Mouse (Mus musculus) G1E (cell line): ENCODE results near the gene Sh3glb2. TPM values are rescaled to one million over a fixed set of nuclear protein-coding genes. Genes with fewer than 3 reads are reported as not detected.

Experiments used
- ATAC-seq: 2 replicates; pipeline ENCODE4 v1.8.0; 2016; ENCODE audit warnings: mild to moderate bottlenecking; ENCODE audit not compliant: insufficient number of reproducible peaks, poor library complexity, low FRiP score, severe bottlenecking; ENCODE audit errors: extremely low read depth
- DNase-seq: peaks from one replicate; pipeline ENCODE4 v3.0.0; 2012; ENCODE audit warnings: low spot score
- H3K27me3 ChIP-seq: 2 replicates; pipeline ENCODE4 v1.6.1; 2012; ENCODE audit warnings: mild to moderate bottlenecking, low read length, inconsistent platforms; ENCODE audit not compliant: insufficient read depth
- H3K36me3 ChIP-seq: replicated peaks from 2 replicates; pipeline ENCODE3; 2012; ENCODE audit warnings: mild to moderate bottlenecking, inconsistent platforms
- H3K4me1 ChIP-seq: 2 replicates; pipeline ENCODE4 v1.6.1; 2012; ENCODE audit warnings: low read depth, low read length, inconsistent platforms, mixed read lengths; ENCODE audit not compliant: insufficient read depth
- H3K4me3 ChIP-seq: 2 replicates; pipeline ENCODE4 v1.5.1; 2012; ENCODE audit warnings: low read depth, mild to moderate bottlenecking, inconsistent platforms, low read length, moderate library complexity, mixed read lengths
- H3K9me3 ChIP-seq: replicated peaks from 2 replicates; pipeline ENCODE4 v1.6.1; 2012; ENCODE audit warnings: inconsistent platforms
- CTCF ChIP-seq: IDR thresholded peaks from 2 replicates; pipeline ENCODE4 v1.5.1; 2012; ENCODE audit warnings: low read depth, low read length, inconsistent platforms, mixed read lengths
- GATA1 ChIP-seq: IDR thresholded peaks from 2 replicates; pipeline ENCODE4 v1.6.1; 2012; ENCODE audit warnings: borderline replicate concordance, low read length, inconsistent platforms, mixed read lengths
- GATA2 ChIP-seq: IDR thresholded peaks from 2 replicates; pipeline ENCODE4 v1.6.1; 2012; ENCODE audit warnings: low read depth, low read length, inconsistent platforms, borderline replicate concordance
- POLR2AphosphoS5 ChIP-seq: IDR thresholded peaks from 2 replicates; pipeline ENCODE4 v1.6.1; 2012; ENCODE audit warnings: low read depth, low read length, inconsistent platforms; ENCODE audit not compliant: insufficient replicate concordance
- TAL1 ChIP-seq: conservative IDR thresholded peaks from 2 replicates; pipeline ENCODE4 v1.6.1; 2012; ENCODE audit warnings: low read depth, low read length, inconsistent platforms, mixed read lengths
- polyA plus RNA-seq: library from polyadenylated mRNA; stranded (reverse); fragments of >175 nt; gene quantifications from 2 replicates; pipeline ENCODE4 v1.2.3, GENCODE M21; 2012
- total RNA-seq, 2 experiments: library from RNA; stranded (forward) in 1 of 2; stranded (reverse) in 1 of 2; fragments of 200-1000 nt in 1 of 2; fragments of >200 nt in 1 of 2; fragmentation: Nextera tagmentation in 1 of 2; gene quantifications; 2 replicates each; pipeline ENCODE4 v1.2.3; 2014 to 2017

Gene Sh3glb2
- total and polyA plus RNA-seq, 3 experiments: 20.8 to 31.3 (median 24.9) TPM

DNA sequence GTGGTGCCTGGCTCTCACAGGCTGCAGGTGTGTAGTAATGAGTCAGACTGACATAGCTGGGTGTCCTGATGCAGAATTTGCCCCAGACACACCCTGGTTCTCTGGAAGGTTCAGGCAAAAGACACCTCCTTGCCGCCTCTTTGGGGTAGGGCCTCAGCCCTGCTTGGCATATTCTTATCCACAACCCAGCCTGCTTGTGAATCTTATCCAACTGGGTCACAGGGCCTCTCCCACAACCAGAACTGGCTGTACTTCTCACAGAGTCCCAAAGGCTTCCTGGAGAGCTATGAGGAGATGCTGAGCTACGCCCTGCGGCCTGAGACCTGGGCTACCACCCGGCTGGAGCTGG, 22.2 kb upstream of the Sh3glb2 start:
- DNase-seq (no peak), ATAC-seq (no peak)
- no peak overlapping the region for H3K4me3 ChIP-seq
- H3K4me1 ChIP-seq: peaks cover 49% of the 10 kb centered on the region
- no peaks in the 10 kb centered on the region for H3K27me3 ChIP-seq
- no peak for TF ChIP-seq CTCF
- no peak for TF ChIP-seq POLR2AphosphoS5
- no peak for TF ChIP-seq GATA1
- no peak for TF ChIP-seq TAL1
- no peak for TF ChIP-seq GATA2
- peaks cover 98% of the 10 kb centered on the region for H3K36me3 ChIP-seq
- no peaks in the 10 kb centered on the region for H3K9me3 ChIP-seq

DNA sequence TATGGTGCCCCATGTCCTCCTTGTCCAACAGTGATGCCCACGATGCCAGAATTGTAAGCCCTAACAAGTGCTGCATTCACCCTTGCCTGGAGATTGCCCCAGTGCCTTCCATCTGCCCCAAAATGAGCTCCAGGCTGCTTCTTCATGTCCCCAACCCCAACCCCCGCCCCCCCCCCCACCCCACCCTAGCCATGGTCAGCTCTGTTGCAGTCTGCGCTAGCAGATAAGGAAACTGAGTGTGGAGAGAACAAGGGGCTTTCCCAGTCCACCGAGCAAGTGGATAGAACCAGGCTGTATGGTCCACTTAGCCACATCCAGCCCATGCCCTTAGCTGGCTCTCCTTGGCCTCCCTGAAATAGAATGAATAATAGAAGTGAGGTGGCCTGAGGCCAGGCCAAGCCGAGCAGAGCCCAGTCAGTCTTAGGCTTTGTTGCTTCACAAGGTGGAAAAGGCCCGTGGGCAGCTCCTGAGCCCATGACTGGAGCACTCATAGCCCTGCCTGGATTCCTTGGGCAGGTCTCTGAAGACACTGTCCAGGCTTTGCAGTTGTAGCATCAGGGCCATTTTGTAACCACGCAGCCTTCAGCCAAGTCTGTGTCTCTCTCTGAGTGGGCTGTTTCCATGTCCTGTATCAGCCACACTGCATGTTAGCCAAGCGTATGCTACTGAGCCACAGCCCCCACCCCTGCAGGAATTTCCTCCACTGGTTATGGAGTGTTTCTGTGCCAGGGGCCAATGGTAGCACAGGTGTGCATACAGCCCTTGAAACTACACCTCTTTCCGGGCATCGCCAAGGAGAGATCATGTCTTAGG, 21.6 kb upstream of the Sh3glb2 start:
- H3K36me3 ChIP-seq: peaks cover 99% of the 10 kb centered on the region
- no peak for ATAC-seq

DNA sequence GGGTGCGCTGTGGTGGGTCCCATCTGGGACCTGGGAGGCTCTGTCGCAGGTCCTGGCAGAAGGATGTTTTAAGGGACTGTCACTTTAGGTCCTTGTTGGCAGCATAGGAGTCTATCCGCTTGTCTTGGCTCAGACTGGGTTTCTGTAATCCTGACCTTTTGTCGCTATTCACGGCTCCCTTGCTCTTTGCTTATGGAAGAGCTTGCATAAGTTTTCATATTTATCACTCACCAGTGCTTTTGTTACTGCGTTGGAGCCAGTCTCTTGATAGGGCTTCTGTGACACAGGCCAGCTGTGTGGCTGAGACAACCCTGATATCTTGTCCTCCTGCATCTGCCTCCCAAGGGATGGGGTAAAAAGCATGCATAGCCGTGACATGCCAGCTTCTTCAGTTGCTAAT, 20.2 kb upstream of the Sh3glb2 start:
- TF ChIP-seq CTCF: no peak
- TF ChIP-seq GATA1: no peak
- TF ChIP-seq GATA2: no peak
- TF ChIP-seq TAL1: no peak
- no peak for TF ChIP-seq POLR2AphosphoS5
- H3K9me3 ChIP-seq: no peaks in the 10 kb centered on the region
- no peak overlapping the region for H3K4me3 ChIP-seq
- DNase-seq (no peak), ATAC-seq (no peak)
- H3K36me3 ChIP-seq: peaks cover 98% of the 10 kb centered on the region
- H3K4me1 ChIP-seq: peaks cover 45% of the 10 kb centered on the region
- no peaks in the 10 kb centered on the region for H3K27me3 ChIP-seq

More for the DNA sequence above, 21.6 kb upstream of the Sh3glb2 start:
- TF ChIP-seq GATA1: no peak
- TF ChIP-seq TAL1: 0 out of 2 replicates have a peak, but pooled peaks have one; percentile 19
- peaks cover 52% of the 10 kb centered on the region for H3K4me1 ChIP-seq
- H3K27me3 ChIP-seq: no peaks in the 10 kb centered on the region
- peak overlapping the region; percentile 34; the same call in 1 of the 2 replicates for H3K4me3 ChIP-seq
- no peaks in the 10 kb centered on the region for H3K9me3 ChIP-seq
- no peak for DNase-seq

DNA sequence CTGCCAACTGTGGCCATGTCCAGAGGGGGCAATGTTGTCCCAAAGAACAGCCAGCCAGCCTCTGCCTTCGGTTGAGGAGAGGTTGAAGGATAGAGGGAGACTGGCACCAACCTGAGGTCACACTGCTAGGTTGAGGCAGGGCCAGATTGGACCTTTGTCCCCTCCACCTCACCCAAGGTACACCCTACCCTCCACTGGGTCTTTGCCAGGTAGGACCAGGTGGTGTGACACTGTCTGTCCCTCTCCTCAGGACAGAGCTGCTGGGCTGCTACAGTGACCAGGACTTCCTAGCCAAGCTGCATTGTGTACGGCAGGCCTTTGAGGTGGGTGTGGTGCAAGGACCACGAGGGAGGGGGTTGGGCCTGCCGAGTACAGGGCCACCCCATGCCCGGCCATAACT, 18.6 kb upstream of the Sh3glb2 start:
- Histone ChIP-seq H3K27me3 (no peaks in the 10 kb centered on the region), H3K4me3 (no peak overlapping the region), H3K36me3 (peaks cover 96% of the 10 kb centered on the region), H3K9me3 (no peaks in the 10 kb centered on the region), H3K4me1 (peaks cover 44% of the 10 kb centered on the region)
- no peak for ATAC-seq
- no peak for TF ChIP-seq GATA1
- no peak for TF ChIP-seq POLR2AphosphoS5
- no peak for TF ChIP-seq CTCF
- no peak for TF ChIP-seq TAL1
- no peak for TF ChIP-seq GATA2
- no peak for DNase-seq

DNA sequence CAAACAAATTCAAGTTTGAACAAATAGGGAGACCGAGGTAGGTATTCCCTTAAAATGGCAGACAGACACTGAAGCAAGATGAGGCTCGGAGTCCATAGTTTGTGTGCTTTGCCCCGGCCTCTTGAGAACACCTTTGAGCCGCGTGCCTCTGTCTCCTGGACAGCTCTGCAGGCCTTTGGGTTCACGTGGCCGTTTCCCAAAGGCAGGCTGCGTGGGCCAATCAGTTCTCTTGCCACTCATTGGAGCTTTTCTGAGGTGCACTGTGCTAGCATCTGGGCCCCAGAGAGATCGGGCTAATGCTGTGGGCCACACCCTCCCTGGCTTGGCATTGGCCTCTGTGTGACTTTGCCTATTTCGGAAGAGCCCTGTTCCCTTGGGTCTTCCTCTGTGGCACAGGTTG, 16.8 kb upstream of the Sh3glb2 start:
- Histone ChIP-seq H3K4me3 (no peak overlapping the region), H3K27me3 (no peaks in the 10 kb centered on the region), H3K4me1 (peaks cover 33% of the 10 kb centered on the region), H3K36me3 (peaks cover 94% of the 10 kb centered on the region), H3K9me3 (no peaks in the 10 kb centered on the region)
- ATAC-seq: no peak
- no peak for DNase-seq
- TF ChIP-seq GATA2 (no peak), GATA1 (no peak), CTCF (no peak), TAL1 (no peak)

DNA sequence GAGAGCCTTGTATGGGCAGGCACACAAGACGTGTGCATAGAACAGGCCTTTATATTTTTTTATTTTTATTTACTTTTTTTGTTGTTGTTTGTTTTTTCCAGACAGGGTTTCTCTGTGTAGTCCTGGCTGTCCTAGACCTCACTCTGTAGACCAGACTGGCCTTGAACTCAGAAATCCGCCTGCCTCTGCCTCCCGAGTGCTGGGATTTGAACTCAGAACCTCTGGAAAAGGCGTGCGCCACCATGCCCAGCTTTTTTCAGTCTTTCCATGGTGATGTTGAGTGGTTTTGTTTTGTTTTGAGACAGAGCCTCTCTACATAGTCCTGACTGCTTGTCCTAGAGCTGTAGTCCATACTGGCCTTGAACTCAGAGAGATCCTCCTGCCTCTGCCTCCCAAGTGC, 13.6 kb upstream of the Sh3glb2 start:
- TF ChIP-seq GATA2 (no peak), POLR2AphosphoS5 (no peak), GATA1 (no peak), TAL1 (no peak), CTCF (no peak)
- DNase-seq (no peak), ATAC-seq (no peak)
- Histone ChIP-seq H3K9me3 (no peaks in the 10 kb centered on the region), H3K4me1 (peaks cover 8% of the 10 kb centered on the region; the same call in 1 of the 2 replicates), H3K27me3 (no peaks in the 10 kb centered on the region), H3K4me3 (no peak overlapping the region), H3K36me3 (peaks cover 95% of the 10 kb centered on the region)
